Mouse (Mus musculus) gastrocnemius, postnatal 25 days (tissue): ENCODE measurements at regions not wholly inside any gene's neighbourhood (a gene's known extent, or its start where the extent isn't known, plus 50 kb on each side); places are given as distances from the start of the nearest gene placed in this dataset.

Experiments used
- DNase-seq: peaks from one replicate; pipeline ENCODE4 v3.0.0; 2022

DNA sequence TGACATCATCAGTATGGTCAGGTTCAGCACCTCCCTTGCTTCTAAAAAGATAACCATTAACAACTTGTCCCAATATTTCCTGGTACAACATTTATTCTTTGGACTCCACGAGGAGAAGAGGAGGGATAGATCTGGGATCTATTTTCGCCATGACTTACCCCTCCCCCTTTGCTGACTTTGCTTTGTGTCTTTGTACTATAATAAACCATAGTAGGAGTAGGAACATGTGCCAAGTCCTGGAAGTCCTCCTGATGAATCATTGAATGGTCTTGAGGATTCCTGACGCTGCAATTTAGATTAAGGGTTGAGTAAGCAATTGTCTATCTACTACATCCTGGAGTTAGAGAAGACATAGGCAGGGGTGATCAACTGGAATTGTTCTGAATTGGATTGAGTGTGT, 71.2 kb downstream of the Rbm11 start:
- DNase-seq, result no peak

- DNase-seq, result no peak
These were observed 74.9 kb downstream of the Rbm11 start for GRCm38 (mm10) chr16:75667589-75667988.

DNA sequence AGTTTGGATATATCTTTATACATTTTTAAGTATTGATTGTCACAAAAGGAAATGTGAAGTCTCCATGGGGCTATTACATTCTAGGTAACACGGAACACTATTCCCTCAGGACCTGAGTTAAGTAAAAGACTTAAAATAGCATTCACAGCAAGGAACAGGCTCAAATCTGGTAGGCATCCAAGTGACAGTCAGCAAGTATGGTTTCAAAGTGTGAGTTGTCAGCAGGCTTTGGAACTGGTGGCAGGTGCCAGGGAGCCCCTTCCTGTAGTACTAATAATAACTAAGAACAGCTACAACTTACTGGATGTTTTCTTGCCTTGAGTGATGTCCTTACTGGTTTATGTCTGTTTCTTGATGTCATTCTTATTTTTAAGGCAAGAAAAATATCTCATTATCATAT, 79.5 kb downstream of the Rbm11 start:
- peak; percentile 7 for DNase-seq

DNA sequence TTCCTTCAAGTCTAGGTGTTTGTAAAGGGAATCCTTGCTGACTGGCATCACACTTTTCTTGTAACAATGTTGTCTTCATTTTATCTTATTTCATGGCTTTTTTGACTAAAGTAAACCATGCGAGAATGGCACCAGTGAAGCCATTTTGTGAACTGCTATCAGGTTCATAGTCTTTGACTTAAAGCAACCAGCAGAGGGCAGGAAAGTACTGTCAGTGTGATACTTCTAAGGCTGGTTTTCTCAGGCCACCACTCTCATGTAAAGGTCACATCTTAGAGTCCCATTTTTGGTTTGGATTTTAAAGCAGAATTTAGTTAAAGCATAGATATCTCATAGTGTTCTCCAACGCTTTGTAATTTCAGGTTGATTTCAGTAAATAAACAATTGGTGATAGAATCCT, 83.2 kb downstream of the Rbm11 start:
- no peak for DNase-seq

GRCm38 (mm10) chr16:75677180-75677579, 84.5 kb downstream of the Rbm11 start:
- DNase-seq, result no peak
